Mouse (Mus musculus) liver, postnatal 0 days (tissue): ENCODE data around the gene Fdps.
A peak's percentile ranks its signal among the peaks of the same experiment; 100 is the strongest.

Source experiments
- CTCF ChIP-seq: sonication (generic); IDR thresholded peaks from 2 replicates; pipeline ENCODE4 v1.5.1; 2016; ENCODE audit warnings: antibody characterized with exemption, low read depth
- EP300 ChIP-seq: IDR thresholded peaks from 2 replicates; pipeline ENCODE4 v1.6.1; 2016; ENCODE audit warnings: antibody characterized with exemption, low read depth, mild to moderate bottlenecking

DNA sequence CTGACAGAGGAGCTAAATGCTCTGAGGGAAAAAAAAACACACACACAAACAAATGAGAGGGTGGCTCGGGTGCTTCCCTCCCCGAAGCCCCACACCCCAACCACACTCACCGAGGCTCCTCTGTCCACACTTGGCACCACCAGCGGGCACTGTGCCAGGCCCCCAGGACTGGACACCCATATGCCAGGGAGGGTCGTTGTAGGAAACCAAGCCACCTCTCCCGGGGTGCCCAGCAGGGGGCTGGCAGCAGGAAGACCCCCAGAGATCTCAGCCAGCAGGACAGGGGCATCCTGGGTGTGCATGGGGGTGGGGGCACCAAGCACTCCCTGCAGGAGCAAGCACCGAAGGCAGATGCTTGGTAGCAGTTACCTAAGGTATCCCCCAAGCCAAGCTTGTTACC, 948 bp downstream of the Fdps start, which contains the start of gene Gm43738:
- 0 out of 2 replicates have a peak, but pooled peaks have one; percentile 5 for TF ChIP-seq CTCF
- TF ChIP-seq EP300 = no peak
